Mouse (Mus musculus) heart, embryonic 12.5 days (tissue): ENCODE results near the gene Slc7a7. TPM values are rescaled to one million over a fixed set of nuclear protein-coding genes. Genes with fewer than 3 reads are reported as not detected.

Experiments used
- ATAC-seq: fragments of 200-750 bp; cut with Nextera tagmentation; 2 replicates; pipeline ENCODE4 v1.8.0; 2017; ENCODE audit warnings: moderate TSS enrichment, moderate library complexity; ENCODE audit not compliant: insufficient number of reproducible peaks, low FRiP score
- H3K27ac ChIP-seq: fragments of 300-500 bp; sonication (generic); 2 replicates; pipeline ENCODE4 v1.5.1; 2016; ENCODE audit warnings: mild to moderate bottlenecking, moderate library complexity; ENCODE audit not compliant: poor library complexity, severe bottlenecking
- H3K27me3 ChIP-seq: fragments of 300-500 bp; sonication (generic); replicated peaks from 2 replicates; pipeline ENCODE4 v1.6.1; 2016; ENCODE audit warnings: mild to moderate bottlenecking, moderate library complexity
- H3K36me3 ChIP-seq: fragments of 300-500 bp; sonication (generic); 2 replicates; pipeline ENCODE4 v1.6.1; 2016; ENCODE audit warnings: mild to moderate bottlenecking, moderate library complexity
- H3K4me1 ChIP-seq: fragments of 300-500 bp; sonication (generic); replicated peaks from 2 replicates; pipeline ENCODE4 v1.6.1; 2016; ENCODE audit warnings: mild to moderate bottlenecking
- H3K4me2 ChIP-seq: fragments of 300-500 bp; sonication (generic); 2 replicates; pipeline ENCODE4 v1.6.1; 2016; ENCODE audit warnings: mild to moderate bottlenecking, moderate library complexity
- H3K4me3 ChIP-seq: fragments of 300-500 bp; sonication (generic); 2 replicates; pipeline ENCODE4 v1.5.1; 2016; ENCODE audit warnings: mild to moderate bottlenecking
- H3K9ac ChIP-seq: fragments of 300-500 bp; sonication (generic); 2 replicates; pipeline ENCODE4 v1.6.1; 2016; ENCODE audit warnings: mild to moderate bottlenecking, moderate library complexity
- H3K9me3 ChIP-seq: fragments of 300-500 bp; sonication (generic); replicated peaks from 2 replicates; pipeline ENCODE4 v1.6.1; 2016; ENCODE audit warnings: mild to moderate bottlenecking, moderate library complexity
- WGBS: fragments of 180-500 bp; shearing (Covaris S2); methylation state at CpG from one replicate; pipeline ENCODE4 v1.1.7; 2016; 5-methylcytosine and 5-hydroxymethylcytosine counted together
- polyA plus RNA-seq: library from polyadenylated mRNA; unstranded; fragments of >200 nt; fragmentation: Nextera tagmentation; extraction: Ambion mirVana; gene quantifications from 2 replicates; pipeline ENCODE4 v1.2.1, GENCODE M21; 2016

The Slc7a7 gene
- 8.0 and 8.3 TPM in 2 replicates for polyA plus RNA-seq

- H3K4me3 ChIP-seq, result peak within 1 kb of the TSS; percentile 19
- no peak within 1 kb of the TSS for H3K27ac ChIP-seq
- peak within 1 kb of the TSS; percentile 60 for H3K9ac ChIP-seq
- no peak for ATAC-seq
- peaks cover 36% of the 10 kb centered on the region for H3K4me1 ChIP-seq
- no peaks in the 10 kb centered on the region for H3K9me3 ChIP-seq
- WGBS, result 4% methylated on average over 19 of the region's 19 CpGs
- H3K36me3 ChIP-seq, result no peaks in the 10 kb centered on the region
- peak within 1 kb of the TSS; percentile 60 for H3K4me2 ChIP-seq
- H3K27me3 ChIP-seq, result no peaks in the 10 kb centered on the region
Measured at GRCm38 (mm10) chr14:54417623-54418081, at the start of gene Slc7a7. Slc7a7 (minus strand) TSS chr14:54417780.

GRCm38 (mm10) chr14:54464293-54465005, 46.9 kb upstream of the Slc7a7 start:
- peak overlapping the region; percentile 83 for H3K4me2 ChIP-seq
- H3K9ac ChIP-seq, result peak overlapping the region; percentile 90
- WGBS, result under 1% methylated on average over 55 of the region's 57 CpGs
- peaks cover 39% of the 10 kb centered on the region for H3K36me3 ChIP-seq
- peak; percentile 78 for ATAC-seq
- H3K4me3 ChIP-seq, result peak overlapping the region; percentile 81
- H3K4me1 ChIP-seq, result peaks cover 12% of the 10 kb centered on the region; the same call in 1 of the 2 replicates
- H3K27me3 ChIP-seq, result no peaks in the 10 kb centered on the region
- H3K9me3 ChIP-seq, result no peaks in the 10 kb centered on the region
- H3K27ac ChIP-seq, result peak overlapping the region; percentile 83

GRCm38 (mm10) chr14:54463959-54464292, 46.3 kb upstream of the Slc7a7 start, which contains the start of gene Lrp10:
Lrp10 (plus strand) TSS chr14:54464137.
- Histone ChIP-seq H3K9me3 (no peaks in the 10 kb centered on the region), H3K4me2 (peak within 1 kb of the TSS; percentile 83), H3K4me3 (peak within 1 kb of the TSS; percentile 81), H3K27me3 (no peaks in the 10 kb centered on the region), H3K4me1 (peaks cover 12% of the 10 kb centered on the region; the same call in 1 of the 2 replicates), H3K9ac (peak within 1 kb of the TSS; percentile 90), H3K27ac (peak within 1 kb of the TSS; percentile 83), H3K36me3 (peaks cover 34% of the 10 kb centered on the region)
- peak; percentile 93 for ATAC-seq
- under 1% methylated on average over 35 of the region's 35 CpGs for WGBS

DNA sequence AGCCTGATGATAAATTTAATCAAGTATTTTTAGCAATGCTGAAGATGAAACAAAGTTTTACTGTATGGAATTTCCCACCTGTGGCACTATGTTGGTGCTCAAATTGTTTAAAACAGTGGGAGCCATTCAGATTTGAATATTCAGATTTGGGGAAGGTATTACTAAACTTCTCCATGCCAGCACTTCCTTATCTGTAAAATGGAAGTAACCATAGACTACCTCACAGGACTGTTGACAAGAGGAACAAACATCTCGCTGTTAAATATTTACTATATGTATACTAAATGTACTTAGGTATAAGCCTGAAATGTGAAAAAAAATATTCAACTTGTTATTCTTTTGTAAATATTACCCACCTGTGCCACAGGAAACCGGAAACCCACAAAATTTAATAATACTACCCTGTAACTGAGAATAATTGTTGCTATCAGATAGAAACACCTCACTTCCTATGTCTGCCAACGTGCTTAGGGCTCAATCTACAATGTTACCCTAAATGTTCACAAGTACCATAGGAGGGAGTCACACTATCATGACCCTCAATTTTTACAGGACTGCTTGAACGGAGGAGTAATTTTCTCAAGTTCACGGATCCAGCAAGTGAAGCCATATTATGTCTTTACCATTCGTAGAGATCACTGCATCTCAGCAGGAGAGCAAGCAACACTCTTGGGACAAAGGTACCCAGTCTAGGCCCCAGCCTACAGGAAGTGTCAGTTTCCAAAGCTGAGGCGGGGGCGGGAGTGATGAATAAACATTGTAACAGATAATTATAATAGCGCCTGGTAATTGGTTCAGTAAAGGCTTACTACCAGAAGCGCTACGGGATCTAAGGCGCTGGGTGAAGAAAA, 45.8 kb upstream of the Slc7a7 start:
- peak overlapping the region; percentile 83 for H3K4me2 ChIP-seq
- no peak for ATAC-seq
- H3K36me3 ChIP-seq, result peaks cover 28% of the 10 kb centered on the region
- H3K9me3 ChIP-seq, result no peaks in the 10 kb centered on the region
- peak overlapping the region; percentile 81 for H3K4me3 ChIP-seq
- H3K9ac ChIP-seq, result peak overlapping the region; percentile 90; the same call in 1 of the 2 replicates
- H3K27me3 ChIP-seq, result no peaks in the 10 kb centered on the region
- H3K4me1 ChIP-seq, result peaks cover 12% of the 10 kb centered on the region; the same call in 1 of the 2 replicates
- peak overlapping the region; percentile 45; the same call in 1 of the 2 replicates for H3K27ac ChIP-seq
- 15% methylated on average over 12 of the region's 12 CpGs for WGBS

- no peak for ATAC-seq
- peaks cover 9% of the 10 kb centered on the region; the same call in 1 of the 2 replicates for H3K4me1 ChIP-seq
- 82% methylated on average over 4 of the region's 4 CpGs for WGBS
Measured at GRCm38 (mm10) chr14:54462146-54462545, 44.6 kb upstream of the Slc7a7 start.

DNA sequence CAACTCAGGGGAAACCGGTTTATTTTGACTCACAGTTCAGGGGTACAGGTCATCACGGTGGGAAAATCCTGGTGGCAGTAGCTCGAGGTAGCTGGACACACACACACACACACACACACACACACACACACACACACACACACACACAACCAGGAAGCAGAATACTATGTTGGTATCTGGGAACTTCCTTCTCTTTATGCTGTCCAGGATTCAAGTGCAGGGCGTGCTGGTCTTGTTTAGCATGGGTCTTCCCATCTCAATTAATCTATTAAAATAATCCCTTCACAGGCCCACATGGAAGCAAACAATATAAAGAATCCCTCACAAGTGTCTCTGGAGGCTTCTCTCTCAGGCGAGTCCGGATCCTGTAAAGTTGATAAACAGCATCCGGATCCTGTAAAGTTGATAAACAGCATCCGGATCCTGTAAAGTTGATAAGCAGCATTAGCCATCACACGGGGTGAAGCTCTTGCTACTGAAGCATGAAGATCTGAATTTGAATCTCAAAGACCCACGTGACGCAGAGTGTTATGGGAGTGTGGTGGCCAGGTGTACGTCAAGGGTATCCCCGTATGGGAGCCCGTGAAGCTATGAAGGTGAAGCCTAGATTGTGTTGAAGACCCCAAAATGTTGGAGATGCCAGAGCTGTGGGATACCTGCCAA, 40.5 kb upstream of the Slc7a7 start:
- no peaks in the 10 kb centered on the region for H3K27me3 ChIP-seq
- no peak for ATAC-seq
- WGBS, result 72% methylated on average over 14 of the region's 14 CpGs

More at GRCm38 (mm10) chr14:54462146-54462545, 44.6 kb upstream of the Slc7a7 start:
- no peaks in the 10 kb centered on the region for H3K27me3 ChIP-seq
- no peak overlapping the region for H3K4me3 ChIP-seq
- H3K9ac ChIP-seq, result no peak overlapping the region
- peaks cover 16% of the 10 kb centered on the region for H3K36me3 ChIP-seq
- H3K27ac ChIP-seq, result no peak overlapping the region
- no peak overlapping the region for H3K4me2 ChIP-seq
- no peaks in the 10 kb centered on the region for H3K9me3 ChIP-seq

DNA sequence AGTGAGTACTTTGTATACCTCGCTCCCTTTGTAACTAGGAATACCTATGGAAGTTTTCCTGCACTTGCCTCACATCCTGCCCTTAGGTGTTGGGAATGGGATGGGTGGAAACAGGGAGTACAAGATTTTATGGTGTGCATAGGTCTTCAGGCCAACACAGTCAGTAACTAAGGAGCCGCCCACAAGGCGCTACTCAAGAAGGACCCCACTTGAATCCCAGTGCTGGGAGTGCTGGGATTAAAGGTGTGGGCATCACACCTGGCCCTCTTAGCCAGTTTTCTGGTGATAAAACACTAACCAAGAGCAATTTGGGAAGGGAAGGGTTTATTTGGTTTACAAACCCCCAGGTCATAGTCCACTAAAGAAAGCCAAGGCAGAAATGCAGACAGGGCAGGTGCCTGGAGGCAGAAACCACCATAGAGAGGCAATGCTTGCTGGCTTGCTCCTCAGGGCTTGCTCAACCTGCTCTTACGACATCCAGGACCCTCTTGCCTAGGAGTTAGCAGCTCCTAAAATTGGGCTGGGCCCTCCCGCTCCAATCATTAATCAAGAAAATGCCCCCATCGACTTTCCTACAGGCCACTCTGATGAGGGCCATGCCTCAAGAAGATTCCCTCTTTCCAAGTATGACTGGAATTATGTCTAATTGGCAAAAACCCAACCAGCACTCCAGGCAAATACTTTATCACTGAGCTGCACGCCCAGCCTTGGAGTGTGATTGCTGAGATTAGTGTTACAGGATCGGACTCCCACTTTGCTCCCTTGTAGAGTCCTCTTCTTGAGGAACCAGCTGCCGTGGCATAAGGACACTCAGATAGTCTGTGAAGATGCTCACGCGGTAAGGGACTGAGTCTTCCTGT, 37.3 kb upstream of the Slc7a7 start:
- Histone ChIP-seq H3K4me3 (no peak overlapping the region), H3K9ac (no peak overlapping the region), H3K27ac (no peak overlapping the region), H3K36me3 (no peaks in the 10 kb centered on the region), H3K27me3 (no peaks in the 10 kb centered on the region; the same call in 1 of the 2 replicates), H3K9me3 (no peaks in the 10 kb centered on the region), H3K4me2 (no peak overlapping the region), H3K4me1 (no peaks in the 10 kb centered on the region)
- no peak for ATAC-seq
- WGBS, result 61% methylated on average over 11 of the region's 11 CpGs

More for the DNA sequence above, 40.5 kb upstream of the Slc7a7 start:
- Histone ChIP-seq H3K27ac (no peak overlapping the region), H3K9me3 (no peaks in the 10 kb centered on the region), H3K36me3 (no peaks in the 10 kb centered on the region), H3K9ac (no peak overlapping the region), H3K4me1 (no peaks in the 10 kb centered on the region), H3K4me2 (no peak overlapping the region), H3K4me3 (no peak overlapping the region)

- no peak overlapping the region for H3K4me3 ChIP-seq
- H3K4me1 ChIP-seq, result no peaks in the 10 kb centered on the region
- H3K9me3 ChIP-seq, result no peaks in the 10 kb centered on the region
- no peak overlapping the region for H3K4me2 ChIP-seq
- no peak overlapping the region for H3K9ac ChIP-seq
- H3K27me3 ChIP-seq, result no peaks in the 10 kb centered on the region; the same call in 1 of the 2 replicates
- no peaks in the 10 kb centered on the region for H3K36me3 ChIP-seq
- WGBS, result 87% methylated on average over 9 of the region's 9 CpGs
- ATAC-seq, result no peak
- H3K27ac ChIP-seq, result no peak overlapping the region
Measured at GRCm38 (mm10) chr14:54453566-54453965, 36.0 kb upstream of the Slc7a7 start.

GRCm38 (mm10) chr14:54445476-54445875, 27.9 kb upstream of the Slc7a7 start:
- ATAC-seq, result no peak
- peak overlapping the region; percentile 15; the same call in 1 of the 2 replicates for H3K9ac ChIP-seq

More at GRCm38 (mm10) chr14:54445476-54445875, 27.9 kb upstream of the Slc7a7 start:
- 20% methylated on average over 3 of the region's 3 CpGs for WGBS
- no peaks in the 10 kb centered on the region for H3K27me3 ChIP-seq
- H3K9me3 ChIP-seq, result no peaks in the 10 kb centered on the region
- no peak overlapping the region for H3K4me2 ChIP-seq
- H3K4me3 ChIP-seq, result no peak overlapping the region
- H3K36me3 ChIP-seq, result peaks cover 13% of the 10 kb centered on the region
- peak overlapping the region; percentile 26 for H3K27ac ChIP-seq
- peaks cover 23% of the 10 kb centered on the region for H3K4me1 ChIP-seq
